7 mouse cellular contexts compared by ENCODE assay signal in genomic region chr6:51168048-51168447, GRCm38 (mm10).
A peak's percentile ranks its signal among the peaks of the same experiment; 100 is the strongest.
DNase-seq lines count a peak whose midpoint lies in the region; ATAC-seq and TF ChIP-seq lines count a peak whose summit lies in the region.

No protein-coding gene starts in this region.

- H3K4me1 ChIP-seq in intestine, embryonic 16.5 days (ENCODE audit: control insufficient read depth, insufficient read depth, low read length): peaks cover 15% of the 10 kb centered on the region
- peaks cover 42% of the 10 kb centered on the region for H3K4me1 ChIP-seq in limb, embryonic 15.5 days
- H3K4me1 ChIP-seq in midbrain, postnatal 0 days (ENCODE audit: insufficient read depth, low read length): peaks cover 4% of the 10 kb centered on the region; the same call in 1 of the 2 replicates

- peak; percentile 78 for DNase-seq in adrenal gland, adult 2 months
- DNase-seq in embryo, embryonic 10.5 days (ENCODE audit: low spot score): peak; percentile 94
- peak; percentile 83 to 89 for DNase-seq in gastrocnemius, postnatal 4 days (ENCODE audit: low spot score in 2 of 2)
- peak; percentile 84 for DNase-seq in midbrain, postnatal 0 days (ENCODE audit: low spot score)
- peak; percentile 82 for DNase-seq in splenic B cell, adult 2 months (ENCODE audit: low read depth, low spot score)

- H3K4me3 ChIP-seq in intestine, embryonic 16.5 days (ENCODE audit: low read length): no peak overlapping the region
- no peak overlapping the region for H3K4me3 ChIP-seq in limb, embryonic 15.5 days
- H3K4me3 ChIP-seq in midbrain, postnatal 0 days (ENCODE audit: low read depth, low read length): no peak overlapping the region

- no peak overlapping the region for H3K4me2 ChIP-seq in intestine, embryonic 16.5 days (ENCODE audit: low read depth, low read length)
- H3K4me2 ChIP-seq in limb, embryonic 15.5 days: peak overlapping the region; percentile 65; the same call in 1 of the 2 replicates
- H3K4me2 ChIP-seq in midbrain, postnatal 0 days (ENCODE audit: low read depth, low read length, poor library complexity, severe bottlenecking): peak overlapping the region; percentile 46

- 0 out of 2 replicates have a peak, but pooled peaks cover 5% of the 10 kb centered on the region for H3K27me3 ChIP-seq in intestine, embryonic 16.5 days (replicated peaks; ENCODE audit: control insufficient read depth, insufficient read depth, low read length)
- no peaks in the 10 kb centered on the region for H3K27me3 ChIP-seq in limb, embryonic 15.5 days
- peaks cover 14% of the 10 kb centered on the region for H3K27me3 ChIP-seq in midbrain, postnatal 0 days (ENCODE audit: insufficient read depth, low read length)
- peaks cover 9% of the 10 kb centered on the region for H3K27me3 ChIP-seq in splenic B cell, adult 2 months (ENCODE audit: control insufficient read depth, insufficient read depth, low read length, poor library complexity, severe bottlenecking)

- TF ChIP-seq CTCF in midbrain, postnatal 0 days (IDR thresholded peaks at IDR 0.05): peak; percentile 93

- H3K36me3 ChIP-seq in intestine, embryonic 16.5 days (ENCODE audit: control insufficient read depth, insufficient read depth, low read length): no peaks in the 10 kb centered on the region
- no peaks in the 10 kb centered on the region for H3K36me3 ChIP-seq in limb, embryonic 15.5 days
- H3K36me3 ChIP-seq in midbrain, postnatal 0 days (ENCODE audit: insufficient read depth, low read length): no peaks in the 10 kb centered on the region
- no peaks in the 10 kb centered on the region; the same call in 1 of the 2 replicates for H3K36me3 ChIP-seq in splenic B cell, adult 2 months (ENCODE audit: control insufficient read depth, insufficient read depth, low read length, poor library complexity, severe bottlenecking)

- H3K9me3 ChIP-seq in intestine, embryonic 16.5 days (ENCODE audit: control insufficient read depth, low read length): no peaks in the 10 kb centered on the region
- no peaks in the 10 kb centered on the region for H3K9me3 ChIP-seq in limb, embryonic 15.5 days
- no peaks in the 10 kb centered on the region for H3K9me3 ChIP-seq in midbrain, postnatal 0 days (ENCODE audit: low read length)

- 2% methylated on average over 11 of the region's 11 CpGs for WGBS in intestine, embryonic 16.5 days
- 2% methylated on average over 11 of the region's 11 CpGs for WGBS in limb, embryonic 15.5 days
- WGBS in midbrain, postnatal 0 days: 4% methylated on average over 11 of the region's 11 CpGs

- H3K27ac ChIP-seq in intestine, embryonic 16.5 days (ENCODE audit: low read length): peak overlapping the region; percentile 91
- peak overlapping the region; percentile 93 for H3K27ac ChIP-seq in limb, embryonic 15.5 days
- no peak overlapping the region for H3K27ac ChIP-seq in midbrain, postnatal 0 days (ENCODE audit: low read depth, low read length)

- no peak overlapping the region for H3K9ac ChIP-seq in intestine, embryonic 16.5 days (ENCODE audit: low read depth, low read length)
- H3K9ac ChIP-seq in limb, embryonic 15.5 days: no peak overlapping the region
- no peak overlapping the region for H3K9ac ChIP-seq in midbrain, postnatal 0 days (replicated peaks; ENCODE audit: low read length, poor library complexity, severe bottlenecking)

- ATAC-seq in intestine, embryonic 16.5 days: peak; percentile 15; the same call in 1 of the 2 replicates
- ATAC-seq in limb, embryonic 15.5 days (ENCODE audit: insufficient number of reproducible peaks, low FRiP score, low TSS enrichment, low read depth): no peak
- peak; percentile 48; the same call in 1 of the 2 replicates for ATAC-seq in midbrain, postnatal 0 days (ENCODE audit: low FRiP score)
